Mouse (Mus musculus) embryonic fibroblast, embryonic 13.5 days (primary cell): ENCODE data around the gene Cdpf1. TPM values are rescaled to one million over a fixed set of nuclear protein-coding genes. Genes with fewer than 3 reads are reported as not detected.
"Not testable (repeated sequence)": the region's sequence is repeated elsewhere in the genome, so short reads cannot be mapped to it uniquely, and the experiment has no call there.

Experiments
- H3K27ac ChIP-seq: 2 replicates; pipeline ENCODE4 v1.5.1; 2012; ENCODE audit warnings: low read length, control low read depth, inconsistent platforms; ENCODE audit not compliant: insufficient read depth
- H3K4me1 ChIP-seq: 2 replicates; pipeline ENCODE4 v1.6.1; 2011; ENCODE audit warnings: low read length; ENCODE audit not compliant: control insufficient read depth, insufficient read depth
- H3K4me3 ChIP-seq: 2 replicates; pipeline ENCODE4 v1.5.1; 2011; ENCODE audit warnings: mild to moderate bottlenecking, control low read depth, low read length; ENCODE audit not compliant: insufficient read depth
- CTCF ChIP-seq: IDR thresholded peaks from 2 replicates; pipeline ENCODE4 v1.5.1; 2011; ENCODE audit warnings: mild to moderate bottlenecking, control low read depth, low read length, moderate library complexity, borderline replicate concordance; ENCODE audit not compliant: insufficient read depth
- POLR2A ChIP-seq: IDR thresholded peaks from 2 replicates; pipeline ENCODE4 v1.6.1; 2011; ENCODE audit warnings: low read depth, mild to moderate bottlenecking, control low read depth, low read length, moderate library complexity
- polyA plus RNA-seq: library from polyadenylated mRNA; stranded (reverse); fragments of >200 nt; gene quantifications from 2 replicates; pipeline ENCODE4 v1.2.4, GENCODE M21; 2011; ENCODE audit warnings: low read depth; ENCODE audit not compliant: missing spikeins, insufficient read length

Gene Cdpf1
- polyA plus RNA-seq, 1 experiment: 20.9 TPM

DNA sequence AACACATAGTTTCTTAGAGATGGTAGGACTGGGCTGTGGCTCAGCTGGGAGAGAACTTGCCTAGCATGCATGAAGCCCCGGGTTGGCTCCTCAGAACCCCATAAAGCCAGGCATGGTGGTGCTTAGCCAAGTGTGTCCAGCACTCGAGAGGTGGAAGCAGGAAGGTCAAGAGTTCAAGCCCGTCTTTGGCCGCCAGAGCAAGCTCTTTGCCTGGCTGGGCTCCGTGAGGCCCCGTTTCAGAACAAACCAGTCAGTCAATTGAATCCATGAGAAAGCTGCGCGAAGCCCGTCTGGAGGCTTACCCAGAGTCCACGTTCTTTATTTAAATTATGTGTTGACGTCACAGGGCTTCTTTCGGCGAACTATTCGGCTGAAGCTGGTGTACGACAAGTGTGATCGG lies 22.9 kb downstream of the Cdpf1 start:
- TF ChIP-seq CTCF (no peak), POLR2A (no peak)
- Histone ChIP-seq H3K4me3 (no peak overlapping the region), H3K4me1 (no peaks in the 10 kb centered on the region), H3K27ac (no peak overlapping the region)

DNA sequence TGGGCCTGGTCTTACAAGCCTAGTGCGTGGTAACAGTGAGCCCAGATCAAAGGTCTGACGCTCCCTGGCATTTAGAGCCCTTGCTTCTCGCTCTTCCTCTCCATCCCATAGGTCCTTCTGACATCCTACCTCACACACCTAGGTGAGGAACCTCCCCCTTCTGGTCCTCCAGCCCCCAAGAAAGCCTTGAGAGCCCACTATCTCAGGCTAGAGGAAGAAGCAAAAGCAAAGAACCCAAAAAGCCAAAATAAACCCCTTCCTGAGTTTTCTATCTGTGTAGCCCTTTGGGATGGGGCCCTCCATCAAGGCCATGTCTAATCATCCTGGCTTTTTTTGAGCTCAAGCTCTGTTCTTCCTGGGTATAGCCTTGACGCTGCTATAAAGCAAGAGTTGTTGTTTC lies 23.4 kb downstream of the Cdpf1 start:
- H3K4me3 ChIP-seq: no peak overlapping the region
- TF ChIP-seq POLR2A: no peak
- no peak for TF ChIP-seq CTCF
- no peak overlapping the region for H3K27ac ChIP-seq
- no peaks in the 10 kb centered on the region for H3K4me1 ChIP-seq

DNA sequence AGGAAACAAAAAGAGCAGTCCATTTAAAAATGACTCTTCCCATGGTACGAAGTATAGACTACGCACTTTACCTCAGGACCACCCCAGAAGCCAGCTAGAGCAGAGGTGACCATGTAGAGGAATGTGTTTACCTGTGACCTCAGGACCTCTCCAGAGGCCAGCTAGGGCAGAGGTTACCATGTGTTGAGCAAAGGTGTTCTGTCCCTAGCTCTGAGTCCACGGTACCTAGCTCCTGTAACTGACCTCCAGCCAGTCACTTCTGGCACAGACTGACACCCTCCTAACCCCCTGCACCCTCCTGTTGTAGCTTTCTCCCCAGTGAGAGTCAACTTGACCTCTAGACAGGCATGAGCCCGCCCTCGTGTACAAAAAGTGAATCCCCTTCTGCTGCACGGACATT lies 24.0 kb downstream of the Cdpf1 start:
- TF ChIP-seq CTCF: no peak
- no peak for TF ChIP-seq POLR2A
- H3K27ac ChIP-seq: no peak overlapping the region
- H3K4me1 ChIP-seq: no peaks in the 10 kb centered on the region
- H3K4me3 ChIP-seq: no peak overlapping the region

GRCm38 (mm10) chr15:85786711-85787110 lies 24.8 kb downstream of the Cdpf1 start:
- Histone ChIP-seq H3K4me3 (no peak overlapping the region), H3K4me1 (no peaks in the 10 kb centered on the region), H3K27ac (no peak overlapping the region)
- TF ChIP-seq CTCF (no peak), POLR2A (no peak)

GRCm38 (mm10) chr15:85784341-85784740 lies 27.2 kb downstream of the Cdpf1 start:
- H3K27ac ChIP-seq: no peak overlapping the region
- TF ChIP-seq POLR2A: no peak
- TF ChIP-seq CTCF: no peak
- H3K4me3 ChIP-seq: no peak overlapping the region
- H3K4me1 ChIP-seq: no peaks in the 10 kb centered on the region

GRCm38 (mm10) chr15:85783146-85783545 lies 28.4 kb downstream of the Cdpf1 start:
- H3K27ac ChIP-seq: no peak overlapping the region
- TF ChIP-seq POLR2A (no peak), CTCF (no peak)
- no peak overlapping the region for H3K4me3 ChIP-seq
- no peaks in the 10 kb centered on the region for H3K4me1 ChIP-seq

DNA sequence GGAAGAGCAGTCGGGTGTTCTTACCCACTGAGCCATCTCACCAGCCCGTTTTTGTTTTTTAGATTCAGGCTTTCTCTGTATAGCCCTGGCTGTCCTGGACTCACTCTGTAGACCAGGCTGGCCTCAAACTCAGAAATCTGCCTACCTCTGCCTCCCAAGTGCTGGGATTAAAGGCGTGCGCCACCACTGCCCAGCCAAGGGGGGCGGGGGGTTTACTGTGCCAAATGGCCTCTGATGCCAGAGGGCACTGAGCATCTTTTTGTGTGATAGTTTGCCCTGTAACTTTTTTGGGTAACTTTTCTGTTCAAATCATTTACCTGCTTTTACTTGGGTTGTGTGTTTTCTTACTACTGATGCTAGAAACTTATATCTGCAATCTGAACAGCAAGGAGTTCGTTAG lies 32.6 kb downstream of the Cdpf1 start:
- H3K4me3 ChIP-seq, H3K4me1 ChIP-seq, H3K27ac ChIP-seq: not testable (repeated sequence)

- H3K4me1 ChIP-seq: no peaks in the 10 kb centered on the region
- TF ChIP-seq POLR2A (no peak), CTCF (no peak)
- no peak overlapping the region for H3K27ac ChIP-seq
- H3K4me3 ChIP-seq: no peak overlapping the region
Measured at GRCm38 (mm10) chr15:85776771-85777170, 34.7 kb downstream of the Cdpf1 start.

GRCm38 (mm10) chr15:85776241-85776640 lies 35.3 kb downstream of the Cdpf1 start:
- Histone ChIP-seq H3K4me3 (no peak overlapping the region), H3K4me1 (no peaks in the 10 kb centered on the region), H3K27ac (no peak overlapping the region)
- no peak for TF ChIP-seq CTCF
- no peak for TF ChIP-seq POLR2A

DNA sequence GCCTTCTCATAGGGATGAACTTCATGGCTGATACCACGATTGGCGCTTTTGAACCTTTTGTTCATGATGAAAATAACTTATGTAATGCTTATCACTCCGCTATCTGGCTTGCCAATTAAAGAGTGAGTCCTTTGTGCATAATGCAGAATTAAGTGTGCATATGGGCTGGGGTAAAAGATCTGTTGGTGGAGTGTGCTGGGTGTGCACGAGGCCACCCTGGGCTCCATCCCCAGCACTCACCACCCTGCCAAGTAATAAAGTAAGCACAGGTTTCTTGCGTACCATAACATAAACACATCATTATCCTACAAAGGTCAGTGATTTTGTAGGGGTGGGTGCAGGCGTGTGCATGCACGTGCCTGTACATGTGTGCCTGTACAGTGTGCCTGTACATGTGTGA lies 36.5 kb downstream of the Cdpf1 start:
- Histone ChIP-seq H3K27ac (no peak overlapping the region), H3K4me1 (no peaks in the 10 kb centered on the region), H3K4me3 (no peak overlapping the region)
- TF ChIP-seq CTCF (no peak), POLR2A (no peak)

GRCm38 (mm10) chr15:85774419-85774818 lies 37.1 kb downstream of the Cdpf1 start:
- Histone ChIP-seq H3K4me3 (no peak overlapping the region), H3K4me1 (no peaks in the 10 kb centered on the region), H3K27ac (no peak overlapping the region)
- TF ChIP-seq CTCF: no peak
- TF ChIP-seq POLR2A: no peak
